Mouse (Mus musculus) liver, adult 2 months (tissue): ENCODE measurements around the gene Nav2. TPM values are rescaled to one million over a fixed set of nuclear protein-coding genes. Genes with fewer than 3 reads are reported as not detected.
A peak's percentile ranks its signal among the peaks of the same experiment; 100 is the strongest.

Source experiments
- DNase-seq: peaks from one replicate; pipeline ENCODE4 v3.0.0-alpha.2; 2011; ENCODE audit warnings: low read depth, low spot score; ENCODE audit errors: extremely low read depth
- H3K27ac ChIP-seq: fragments of 200-500 bp; replicated peaks from 2 replicates; pipeline ENCODE4 v1.5.1; 2012; ENCODE audit warnings: low read depth, mild to moderate bottlenecking, control low read depth, inconsistent platforms, low read length; ENCODE audit not compliant: insufficient read depth
- H3K27me3 ChIP-seq: fragments of 200-500 bp; 2 replicates; pipeline ENCODE4 v1.6.1; 2012; ENCODE audit warnings: mild to moderate bottlenecking, moderate library complexity, low read length, inconsistent platforms; ENCODE audit not compliant: control insufficient read depth, insufficient read depth
- H3K36me3 ChIP-seq: fragments of 200-500 bp; 2 replicates; pipeline ENCODE4 v1.6.1; 2012; ENCODE audit warnings: low read length, inconsistent platforms; ENCODE audit not compliant: control insufficient read depth, insufficient read depth
- H3K4me1 ChIP-seq: fragments of 200-500 bp; 2 replicates; pipeline ENCODE4 v1.6.1; 2011; ENCODE audit warnings: low read length; ENCODE audit not compliant: control insufficient read depth, insufficient read depth
- H3K4me3 ChIP-seq: fragments of 200-500 bp; 2 replicates; pipeline ENCODE4 v1.5.1; 2011; ENCODE audit warnings: low read depth, mild to moderate bottlenecking, control low read depth, low read length, moderate library complexity; ENCODE audit not compliant: insufficient read depth
- H3K79me2 ChIP-seq: fragments of 200-500 bp; 2 replicates; pipeline ENCODE4 v1.6.1; 2012; ENCODE audit warnings: inconsistent platforms, mild to moderate bottlenecking, low read length, moderate library complexity; ENCODE audit not compliant: control insufficient read depth, insufficient read depth
- H3K9ac ChIP-seq: fragments of 200-500 bp; 2 replicates; pipeline ENCODE4 v1.6.1; 2012; ENCODE audit warnings: low read depth, mild to moderate bottlenecking, control low read depth, inconsistent platforms, low read length
- CTCF ChIP-seq: fragments of 200-500 bp; IDR thresholded peaks from 2 replicates; pipeline ENCODE4 v1.5.1; 2011; ENCODE audit warnings: low read depth, low read length, control low read depth
- POLR2A ChIP-seq: fragments of 200-500 bp; IDR thresholded peaks from 2 replicates; pipeline ENCODE4 v1.6.1; 2011; ENCODE audit warnings: low read length, control low read depth; ENCODE audit not compliant: insufficient read depth; ENCODE audit errors: extremely low read depth
- WGBS: fragments of 180-500 bp; shearing (Covaris S2); methylation state at CpG from one replicate; pipeline ENCODE4 v1.1.7; 2018; 5-methylcytosine and 5-hydroxymethylcytosine counted together
- polyA plus RNA-seq: library from polyadenylated mRNA; depleted of rRNA; stranded (reverse); fragments of >200 nt; gene quantifications from 2 replicates; pipeline ENCODE4 v1.2.3, GENCODE M21; 2012
- total RNA-seq: library from RNA; depleted of rRNA; stranded (reverse); fragments of >200 nt; gene quantifications from 2 replicates; pipeline ENCODE4 v1.2.3, GENCODE M21; 2014

Nav2 gene
- total and polyA plus RNA-seq, 2 experiments, result 11.1 to 17.6 TPM

- Histone ChIP-seq H3K4me3 (no peak overlapping the region; the same call in 1 of the 2 replicates), H3K9ac (no peak overlapping the region), H3K27me3 (peaks cover 5% of the 10 kb centered on the region; the same call in 1 of the 2 replicates), H3K27ac (peak overlapping the region; percentile 11; the same call in 1 of the 2 replicates), H3K36me3 (no peaks in the 10 kb centered on the region), H3K4me1 (peaks cover 4% of the 10 kb centered on the region), H3K79me2 (no peaks in the 10 kb centered on the region)
- TF ChIP-seq POLR2A (no peak), CTCF (no peak)
- DNase-seq, result peak; percentile 21
- WGBS, result 30% methylated on average over 8 of the region's 8 CpGs
Observed at GRCm38 (mm10) chr7:49247744-49248331, 339.3 kb downstream of the Nav2 start.

DNA sequence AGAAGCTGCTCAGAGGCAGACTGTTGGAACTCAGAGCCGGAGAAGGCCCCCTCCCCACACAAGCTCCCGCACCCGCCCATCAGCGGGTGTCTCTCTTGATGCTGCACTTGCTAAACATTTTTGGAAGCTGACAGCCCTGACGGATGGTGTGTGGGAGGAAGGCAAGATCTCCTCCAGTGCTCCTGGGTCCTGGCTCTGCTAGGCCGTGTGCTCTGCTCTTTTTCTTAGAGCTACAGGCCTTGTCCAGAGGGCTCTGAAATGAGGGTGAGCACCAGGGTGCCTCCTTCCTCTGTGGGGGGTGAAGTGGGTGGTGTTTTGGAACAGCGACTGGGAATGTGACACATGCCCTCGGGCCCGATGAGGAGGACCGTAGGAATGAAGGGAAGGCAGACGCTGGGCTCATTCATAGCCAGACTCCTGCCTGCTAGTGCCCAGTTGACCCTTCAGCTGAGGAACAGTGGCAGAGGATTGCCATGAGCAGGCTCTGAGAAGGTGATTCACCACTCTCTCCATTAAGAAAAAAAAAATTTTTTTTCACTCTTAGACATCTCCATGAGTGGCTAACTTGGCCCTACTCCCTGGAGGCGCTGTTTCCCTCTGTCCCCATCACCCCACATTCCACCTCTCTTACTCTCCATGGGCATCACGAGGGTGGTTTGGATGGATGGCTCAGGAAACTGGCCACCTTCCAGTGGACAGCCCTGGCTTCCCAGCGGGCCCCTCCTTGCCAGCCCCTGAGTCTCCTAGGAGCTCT is 340.0 kb downstream of the Nav2 start:
- no peak for DNase-seq
- Histone ChIP-seq H3K9ac (no peak overlapping the region), H3K79me2 (no peaks in the 10 kb centered on the region), H3K36me3 (no peaks in the 10 kb centered on the region), H3K4me3 (no peak overlapping the region), H3K27me3 (peaks cover 5% of the 10 kb centered on the region; the same call in 1 of the 2 replicates), H3K27ac (peak overlapping the region; percentile 11; the same call in 1 of the 2 replicates), H3K4me1 (peaks cover 4% of the 10 kb centered on the region)
- WGBS, result 66% methylated on average over 14 of the region's 14 CpGs
- TF ChIP-seq CTCF (no peak), POLR2A (no peak)

DNA sequence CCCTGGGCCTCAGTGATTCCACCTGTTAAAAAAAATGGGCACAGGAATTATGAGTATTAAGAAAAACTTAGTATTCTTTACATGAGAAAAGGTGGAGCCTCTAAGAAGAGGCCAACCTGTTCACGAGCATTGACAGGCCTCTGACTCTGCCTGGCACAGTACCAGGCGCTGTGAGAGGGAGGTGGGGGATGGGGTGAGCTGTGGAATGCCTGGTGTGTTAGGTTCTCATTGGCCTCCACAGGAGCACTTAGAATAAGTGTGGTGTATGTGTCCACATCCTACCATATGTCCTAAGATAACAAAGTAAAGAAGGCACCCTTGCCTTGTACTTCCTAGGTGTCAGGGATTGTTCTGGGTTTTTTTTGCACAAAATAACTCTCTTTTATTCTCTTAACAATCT is 340.9 kb downstream of the Nav2 start:
- H3K4me3 ChIP-seq, result no peak overlapping the region
- peaks cover 4% of the 10 kb centered on the region for H3K4me1 ChIP-seq
- H3K27me3 ChIP-seq, result peaks cover 5% of the 10 kb centered on the region; the same call in 1 of the 2 replicates
- H3K9ac ChIP-seq, result no peak overlapping the region
- WGBS, result 69% methylated on average over 2 of the region's 2 CpGs
- no peaks in the 10 kb centered on the region for H3K79me2 ChIP-seq
- no peak overlapping the region for H3K27ac ChIP-seq
- no peak for DNase-seq
- H3K36me3 ChIP-seq, result no peaks in the 10 kb centered on the region
- TF ChIP-seq CTCF, result no peak
- no peak for TF ChIP-seq POLR2A

GRCm38 (mm10) chr7:49249996-49250395 is 341.5 kb downstream of the Nav2 start:
- 6% methylated on average over 9 of the region's 9 CpGs for WGBS

DNA sequence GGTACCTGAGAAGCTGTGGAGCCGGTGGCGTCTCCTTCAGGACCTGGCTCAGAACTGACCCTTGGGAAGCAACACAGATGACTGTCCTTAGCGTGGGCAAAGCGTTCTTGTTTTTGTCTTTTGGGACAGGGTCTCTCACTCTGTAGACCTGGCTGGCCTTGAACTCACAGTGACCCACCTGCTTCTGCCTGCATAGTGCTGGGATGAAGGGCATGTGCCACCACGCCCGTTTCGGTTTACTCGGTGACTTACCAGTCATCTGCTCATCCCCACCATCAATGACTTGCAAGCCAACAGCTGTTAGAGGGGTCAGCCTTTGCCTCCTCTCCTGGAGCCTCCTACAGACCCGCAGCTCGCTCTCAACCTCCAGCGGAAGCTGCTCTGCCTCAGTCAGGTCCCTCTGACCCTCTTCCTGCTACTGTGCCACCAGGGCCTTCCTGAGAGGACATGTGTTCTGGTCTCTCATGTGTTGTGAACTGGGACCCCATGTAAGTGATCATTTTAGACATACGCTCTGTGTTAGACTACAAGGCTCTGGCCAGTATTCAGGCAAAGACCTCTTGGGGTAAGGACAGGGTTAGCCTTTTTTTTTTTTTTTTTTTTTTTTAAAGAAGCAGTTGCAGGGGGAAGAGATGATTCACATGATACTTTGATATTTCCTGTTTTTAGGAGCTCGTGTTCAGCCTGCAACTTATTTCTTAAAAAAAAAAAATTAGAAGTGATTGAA is 342.2 kb downstream of the Nav2 start:
- peaks cover 5% of the 10 kb centered on the region; the same call in 1 of the 2 replicates for H3K27me3 ChIP-seq
- TF ChIP-seq POLR2A (no peak), CTCF (0 out of 2 replicates have a peak, but pooled peaks have one; percentile 5)
- no peaks in the 10 kb centered on the region for H3K79me2 ChIP-seq
- H3K36me3 ChIP-seq, result no peaks in the 10 kb centered on the region
- no peak overlapping the region for H3K4me3 ChIP-seq
- 0 out of 2 replicates have a peak, but pooled peaks cover 1% of the 10 kb centered on the region for H3K4me1 ChIP-seq
- DNase-seq, result no peak
- no peak overlapping the region for H3K9ac ChIP-seq
- 87% methylated on average over 13 of the region's 13 CpGs for WGBS
- H3K27ac ChIP-seq, result no peak overlapping the region

More at GRCm38 (mm10) chr7:49249996-49250395, 341.5 kb downstream of the Nav2 start:
- H3K4me1 ChIP-seq, result peaks cover 4% of the 10 kb centered on the region
- H3K27me3 ChIP-seq, result peaks cover 5% of the 10 kb centered on the region; the same call in 1 of the 2 replicates
- peak; percentile 43 for DNase-seq
- TF ChIP-seq CTCF, result peak; percentile 96
- TF ChIP-seq POLR2A, result no peak
- no peaks in the 10 kb centered on the region for H3K36me3 ChIP-seq
- H3K4me3 ChIP-seq, result no peak overlapping the region
- H3K79me2 ChIP-seq, result no peaks in the 10 kb centered on the region
- H3K27ac ChIP-seq, result no peak overlapping the region
- H3K9ac ChIP-seq, result no peak overlapping the region
